Mouse (Mus musculus): ENCODE measurements at regions not wholly inside any gene's neighbourhood (a gene's known extent, or its start where the extent isn't known, plus 50 kb on each side); places are given as distances from the start of the nearest gene placed in this dataset.
A peak's percentile ranks its signal among the peaks of the same experiment; 100 is the strongest.

GRCm38 (mm10) chr7:95460889-95461288, 710.2 kb upstream of the Tenm4 start:
- intact Hi-C loops (cut with DNase I): no loop called here
- no peak for DNase-seq

DNA sequence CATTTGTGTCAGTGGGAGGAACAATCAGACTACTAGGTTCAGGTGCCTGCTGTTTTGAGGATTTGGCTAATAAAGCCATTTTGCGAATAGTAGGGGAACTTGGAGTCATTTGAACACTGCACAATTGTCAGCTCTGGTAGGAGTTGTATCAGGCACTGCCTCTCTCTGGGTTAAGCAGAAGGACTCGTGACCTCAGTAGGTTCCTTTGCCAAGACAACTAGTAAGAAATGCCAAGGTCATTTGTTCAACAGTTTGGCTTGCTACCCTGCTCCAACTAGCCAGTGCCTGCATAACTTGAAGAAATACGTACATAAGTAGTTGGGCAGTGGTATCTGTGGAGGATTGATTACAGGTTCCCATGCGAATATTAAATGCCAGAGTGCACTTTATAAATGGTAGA, 705.5 kb upstream of the Tenm4 start:
- intact Hi-C loops (cut with DNase I): no loop called here
- peak; percentile 9 to 15 for DNase-seq

GRCm38 (mm10) chr7:95467028-95467427, 704.0 kb upstream of the Tenm4 start:
- intact Hi-C loops (cut with DNase I): no loop called here
- no peak for DNase-seq

DNA sequence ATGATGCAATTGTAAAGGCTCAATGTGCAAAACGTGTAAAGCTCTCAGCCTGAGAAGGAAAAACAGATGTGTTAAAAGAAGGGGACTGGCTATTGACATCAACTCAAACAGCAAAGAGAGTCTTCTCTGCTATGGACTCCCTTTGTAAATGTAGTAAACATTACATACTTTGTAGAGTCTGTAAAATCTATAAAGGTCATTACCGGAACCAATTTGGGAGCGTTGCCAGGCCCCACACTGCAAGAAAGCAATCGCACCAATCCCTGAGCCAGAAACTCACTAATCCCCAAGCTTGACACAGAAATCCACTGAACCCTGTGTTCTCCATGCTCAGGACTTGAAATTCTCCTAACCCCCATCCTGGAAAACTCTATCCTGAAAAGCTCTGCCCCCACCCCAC, 697.2 kb upstream of the Tenm4 start:
- intact Hi-C loops (cut with DNase I): no loop called here
- no peak for DNase-seq

DNA sequence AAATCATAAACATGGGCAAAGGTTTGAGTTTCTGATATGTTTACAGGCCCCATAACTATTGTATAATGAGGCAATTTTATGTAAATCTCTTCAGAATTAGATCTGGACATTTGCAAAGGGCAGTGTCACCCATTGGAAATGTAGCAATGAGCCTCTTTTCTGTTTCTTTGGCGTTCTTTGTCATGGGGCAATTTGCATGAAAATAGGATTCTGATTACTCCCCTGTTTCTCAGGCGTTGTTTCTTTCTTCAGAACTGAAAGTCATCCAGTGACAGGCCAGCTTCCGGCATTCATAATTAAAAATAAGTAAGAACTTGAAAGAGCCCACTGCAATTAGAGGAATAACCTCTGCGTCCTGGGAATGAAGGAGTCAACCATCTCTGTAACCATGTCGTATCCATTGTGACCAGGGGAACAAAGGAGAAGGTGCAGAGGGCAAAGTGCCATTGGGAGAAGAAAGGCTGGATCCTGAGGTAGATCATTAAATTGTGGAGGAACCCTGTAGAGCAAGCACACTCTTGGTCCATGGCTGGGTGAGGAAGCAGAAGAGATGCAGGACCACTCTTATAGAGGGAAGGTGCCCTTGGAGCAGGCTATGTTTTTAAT, 690.8 kb upstream of the Tenm4 start:
- intact Hi-C loops (cut with DNase I): no loop called here
- no peak for DNase-seq

- intact Hi-C loops (cut with DNase I): loop anchor here (1.0 to 5.0 kb wide), 2 partner anchors 369 to 1423 kb away; no protein-coding TSS in a partner anchor
- DNase-seq: peak; percentile 20 to 56
Observed at GRCm38 (mm10) chr7:95489666-95490065, 681.4 kb upstream of the Tenm4 start.

GRCm38 (mm10) chr7:95494793-95495192, 676.3 kb upstream of the Tenm4 start:
- DNase-seq: no peak
- intact Hi-C loops (cut with DNase I): no loop called here

DNA sequence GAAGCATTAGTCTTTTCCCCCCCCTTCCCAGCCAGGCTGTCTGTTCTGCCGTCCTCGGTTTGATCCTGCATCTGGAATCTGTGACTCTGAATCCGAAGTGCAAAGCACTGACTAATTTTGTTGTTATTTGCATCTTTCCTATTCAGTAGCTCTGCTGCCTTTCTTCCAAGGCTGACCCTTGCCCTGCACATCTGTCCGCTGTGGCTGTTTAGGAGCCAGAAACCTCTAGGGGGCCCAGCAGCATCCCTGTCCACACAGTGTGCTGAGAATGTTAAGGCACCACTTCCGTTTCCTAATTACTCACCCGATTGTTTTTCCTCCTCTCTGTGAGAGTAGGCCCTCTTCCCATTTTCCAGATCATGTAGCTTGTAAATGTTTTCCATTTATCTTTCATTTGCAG, 668.1 kb upstream of the Tenm4 start:
- intact Hi-C loops (cut with DNase I): no loop called here
- peak in 1 of 2 experiments; percentile 1 for DNase-seq

DNA sequence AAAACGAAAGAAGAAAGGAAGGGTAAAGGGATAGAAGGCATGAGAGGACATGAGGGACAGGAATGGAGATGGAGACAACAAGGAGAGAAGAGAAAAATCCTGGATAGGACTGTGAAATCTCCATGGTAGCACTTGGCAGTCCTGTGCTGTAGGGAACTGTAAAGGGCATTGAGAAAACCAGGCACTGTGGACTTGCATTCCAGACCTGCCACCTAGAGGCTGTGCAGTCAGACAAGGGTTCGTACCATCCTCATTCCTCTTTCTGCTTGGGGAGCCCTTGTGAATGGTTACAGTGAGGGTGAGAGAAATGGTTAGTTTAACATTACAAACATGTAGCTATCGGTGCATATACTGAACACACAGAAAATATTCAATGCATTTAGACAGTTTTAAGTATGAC, 623.8 kb upstream of the Tenm4 start:
- intact Hi-C loops (cut with DNase I): no loop called here
- no peak for DNase-seq

- DNase-seq: no peak
- intact Hi-C loops (cut with DNase I): no loop called here
Observed at GRCm38 (mm10) chr7:95550099-95550498, 620.9 kb upstream of the Tenm4 start.

DNA sequence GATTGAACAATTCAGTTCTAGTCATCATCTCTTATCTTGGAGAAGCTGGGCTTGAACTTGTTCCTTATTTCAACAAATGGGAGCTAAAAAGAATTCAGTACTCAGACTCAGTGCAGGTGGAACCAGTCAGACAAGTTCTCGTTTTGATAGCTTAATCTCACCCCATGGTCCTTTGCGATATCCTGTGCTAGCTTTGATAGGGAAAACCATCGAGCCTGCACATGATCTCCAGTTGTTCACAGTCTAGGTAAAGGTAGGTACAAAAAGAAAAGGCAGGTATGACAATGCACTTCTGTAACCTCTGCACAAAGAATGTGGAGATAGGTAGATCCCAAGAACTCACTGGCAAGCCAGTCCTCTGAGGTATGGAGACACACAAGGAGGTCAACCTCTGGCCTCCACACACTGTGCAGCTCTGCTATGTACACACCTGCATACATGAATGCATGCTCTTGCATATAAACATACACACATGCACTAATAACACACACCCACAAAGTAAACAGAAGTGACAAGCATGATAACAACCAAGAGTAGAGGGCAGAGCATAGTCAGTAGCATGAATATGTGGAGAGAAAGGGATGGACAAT, 619.2 kb upstream of the Tenm4 start:
- DNase-seq: no peak
- intact Hi-C loops (cut with DNase I): no loop called here

GRCm38 (mm10) chr7:95558589-95558988, 612.5 kb upstream of the Tenm4 start:
- DNase-seq: no peak
- intact Hi-C loops (cut with DNase I): no loop called here

DNA sequence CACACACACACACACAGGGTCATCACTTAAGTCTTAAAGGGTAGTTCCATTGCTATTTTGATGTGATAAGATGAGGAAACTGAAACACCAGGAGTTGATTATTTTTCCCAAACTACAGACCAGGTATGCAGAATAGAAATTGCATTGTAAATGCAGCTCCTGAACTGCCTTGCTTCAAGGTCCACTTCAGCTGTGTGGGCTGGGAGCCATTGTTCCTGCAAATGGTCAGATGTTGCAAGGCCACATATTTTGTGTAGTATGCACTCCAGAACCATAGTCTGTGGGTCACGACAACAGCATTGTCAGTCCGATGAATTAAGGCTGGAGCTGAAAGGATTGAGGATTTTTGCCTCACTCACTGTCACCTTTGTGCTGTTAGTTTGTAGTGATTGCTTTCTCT, 592.4 kb upstream of the Tenm4 start:
- DNase-seq: no peak
- intact Hi-C loops (cut with DNase I): no loop called here

- DNase-seq: no peak
- intact Hi-C loops (cut with DNase I): no loop called here
Observed at GRCm38 (mm10) chr7:95581325-95581724, 589.7 kb upstream of the Tenm4 start.

- intact Hi-C loops (cut with DNase I): no loop called here
- peak; percentile 22 to 23 for DNase-seq
Observed at GRCm38 (mm10) chr7:95598339-95598738, 572.7 kb upstream of the Tenm4 start.

DNA sequence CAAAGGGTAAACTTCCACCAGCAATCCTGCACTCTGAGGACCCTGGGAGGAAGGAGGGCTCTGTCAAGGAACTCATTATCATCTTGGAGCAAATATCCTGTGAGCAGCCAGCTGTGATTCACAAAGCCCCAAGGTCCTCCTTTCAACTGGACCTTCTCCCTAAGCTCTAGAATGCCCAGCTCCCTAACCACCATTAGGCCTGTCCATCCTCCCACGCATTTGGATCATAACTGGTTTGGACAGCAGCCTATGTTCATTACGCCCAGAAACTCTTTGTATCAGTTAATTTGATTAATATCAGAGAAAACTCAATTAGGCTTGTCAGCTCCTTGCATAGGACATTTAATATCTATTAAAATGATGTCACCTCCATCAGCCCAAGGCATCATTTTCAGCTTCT, 557.3 kb upstream of the Tenm4 start:
- no peak for DNase-seq
- intact Hi-C loops (cut with DNase I): no loop called here

DNA sequence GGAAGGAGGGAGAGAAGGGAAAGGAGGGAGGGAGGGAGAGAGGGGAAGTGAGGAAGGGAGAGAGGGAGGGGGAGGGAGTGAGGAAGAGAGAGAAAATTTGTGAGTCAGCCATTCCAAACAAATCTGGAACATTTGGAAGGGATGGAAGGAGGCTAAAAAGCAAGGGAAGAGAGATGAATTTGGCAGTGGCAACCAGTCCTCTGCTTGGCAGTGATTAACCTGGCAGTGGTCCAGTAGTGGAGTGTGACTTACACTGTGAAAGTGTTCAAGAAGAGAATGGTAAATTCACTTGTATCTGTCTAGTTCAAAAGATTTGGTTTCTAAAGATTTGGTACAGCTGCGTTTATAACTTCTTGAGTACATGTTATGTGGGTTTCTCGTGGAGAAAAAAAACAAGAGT, 553.7 kb upstream of the Tenm4 start:
- intact Hi-C loops (cut with DNase I): no loop called here
- peak; percentile 28 to 40 for DNase-seq

DNA sequence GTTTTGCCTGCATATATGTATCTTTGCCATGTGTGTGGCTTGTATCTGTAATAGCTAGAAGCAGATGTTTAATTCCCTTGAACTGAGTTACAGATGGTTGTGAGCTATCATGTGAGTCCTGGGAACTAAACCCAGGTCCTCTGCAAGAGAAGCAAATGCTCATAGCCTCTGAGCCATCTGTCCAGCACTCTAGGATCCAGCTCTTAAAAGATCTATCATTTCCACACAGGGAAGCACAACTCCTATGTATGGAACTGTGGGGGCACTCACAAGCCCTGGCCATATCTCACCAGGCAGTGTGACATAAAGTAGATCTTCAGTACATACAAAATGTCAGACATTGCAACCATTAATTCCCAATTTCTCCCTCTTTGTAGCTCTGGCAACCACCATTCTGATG, 552.9 kb upstream of the Tenm4 start:
- DNase-seq: no peak
- intact Hi-C loops (cut with DNase I): no loop called here

DNA sequence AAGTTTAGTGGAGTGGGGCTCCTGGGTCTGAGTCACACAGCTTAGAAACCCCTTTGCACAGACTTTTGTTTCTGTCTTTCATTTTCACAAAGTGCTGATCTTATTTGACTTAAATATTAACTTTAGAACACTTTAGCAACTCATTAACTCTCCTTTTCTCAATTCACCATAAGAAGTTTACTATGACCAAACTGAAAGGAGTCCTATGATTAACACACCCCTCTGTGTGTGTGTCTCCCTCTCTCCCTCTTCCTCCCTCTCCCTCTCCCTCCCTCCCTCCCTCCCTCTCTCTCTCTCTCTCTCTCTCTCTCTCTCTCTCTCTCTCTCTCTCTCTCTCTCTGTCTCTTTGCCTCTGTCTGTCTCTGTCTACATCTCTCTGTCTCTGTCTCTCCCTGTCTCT, 551.0 kb upstream of the Tenm4 start:
- intact Hi-C loops (cut with DNase I): no loop called here
- no peak for DNase-seq

DNA sequence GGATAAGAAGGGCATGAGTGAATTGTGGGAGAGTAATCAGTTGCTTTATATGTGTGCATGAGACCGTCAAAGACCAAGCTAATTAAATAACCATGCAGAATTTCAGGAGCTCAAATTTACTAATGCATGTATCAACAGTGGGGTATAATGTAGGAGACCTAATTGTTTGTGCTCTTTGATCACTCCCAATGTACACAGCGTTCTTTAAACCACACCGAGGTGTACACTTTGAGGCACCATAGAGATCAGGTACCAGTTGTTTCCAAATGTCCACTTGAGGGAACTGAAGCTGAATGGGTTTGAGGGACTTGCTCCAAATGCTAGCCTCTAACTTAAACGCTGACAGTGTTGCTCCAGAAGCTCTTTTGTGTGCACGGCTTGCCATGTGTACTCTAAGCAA, 530.4 kb upstream of the Tenm4 start:
- no peak for DNase-seq
- intact Hi-C loops (cut with DNase I): no loop called here

DNA sequence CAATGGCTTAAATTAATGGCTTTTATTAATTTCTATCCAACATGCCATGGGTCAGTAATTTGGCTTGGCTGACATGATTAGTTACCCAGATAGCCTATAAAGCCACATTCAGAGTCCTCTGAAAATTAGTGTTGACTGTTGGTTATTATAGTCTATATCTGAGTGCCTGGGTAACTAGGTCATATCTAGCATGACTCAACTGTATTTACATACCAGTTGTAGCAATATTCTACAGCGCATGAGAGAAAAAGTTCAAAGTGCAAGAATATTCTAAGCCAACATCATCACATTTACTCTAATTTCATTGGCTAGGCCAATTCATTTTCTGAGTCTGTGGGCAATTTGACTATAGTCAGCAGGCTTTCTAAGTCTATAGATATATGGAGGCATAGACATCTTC, 496.7 kb upstream of the Tenm4 start:
- intact Hi-C loops (cut with DNase I): no loop called here
- no peak for DNase-seq

DNA sequence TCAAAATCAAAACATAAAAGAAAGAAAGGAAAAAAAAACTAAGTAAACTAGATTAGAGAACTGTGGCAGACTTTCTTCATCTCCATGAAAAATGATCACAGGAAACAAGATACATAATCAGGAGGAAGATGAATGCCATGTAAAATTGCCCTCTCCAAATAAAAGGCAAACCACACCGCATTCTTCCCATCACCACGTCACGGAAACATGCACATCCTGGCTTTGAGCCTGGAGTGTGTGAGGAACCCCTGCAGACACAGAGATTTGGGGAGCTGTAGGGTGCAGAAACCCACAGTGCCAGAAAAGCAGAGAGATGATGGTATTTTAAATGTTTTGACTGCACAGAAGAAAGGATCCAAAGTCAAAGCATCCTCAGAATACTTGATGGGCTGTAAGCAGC, 488.5 kb upstream of the Tenm4 start:
- intact Hi-C loops (cut with DNase I): no loop called here
- DNase-seq: no peak

DNA sequence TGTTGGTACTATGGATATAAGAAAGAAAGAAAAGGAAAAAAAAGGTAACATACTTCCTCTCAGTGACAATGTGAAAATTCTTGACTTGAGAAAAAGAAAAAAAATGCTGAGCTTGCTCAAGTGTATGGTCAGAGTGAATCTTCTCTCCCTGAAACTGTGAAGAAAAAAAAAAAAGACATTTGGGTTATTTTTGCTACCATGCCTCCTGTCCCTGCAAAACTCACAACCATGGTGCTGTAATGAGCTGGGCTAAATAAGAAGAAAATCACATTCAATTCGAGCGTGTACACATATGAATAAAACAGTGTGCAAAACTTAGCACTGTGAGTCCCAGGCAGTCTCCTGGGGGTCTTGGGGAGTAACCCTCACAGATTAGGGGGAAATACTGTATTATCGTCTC, 483.3 kb upstream of the Tenm4 start:
- intact Hi-C loops (cut with DNase I): no loop called here
- DNase-seq: no peak
